Mouse (Mus musculus): ENCODE measurements around the gene Disp3.

Gene Disp3

GRCm38 (mm10) chr4:148215264-148215900 lies 72.4 kb downstream of the Disp3 start:
- no peak for DNase-seq

DNA sequence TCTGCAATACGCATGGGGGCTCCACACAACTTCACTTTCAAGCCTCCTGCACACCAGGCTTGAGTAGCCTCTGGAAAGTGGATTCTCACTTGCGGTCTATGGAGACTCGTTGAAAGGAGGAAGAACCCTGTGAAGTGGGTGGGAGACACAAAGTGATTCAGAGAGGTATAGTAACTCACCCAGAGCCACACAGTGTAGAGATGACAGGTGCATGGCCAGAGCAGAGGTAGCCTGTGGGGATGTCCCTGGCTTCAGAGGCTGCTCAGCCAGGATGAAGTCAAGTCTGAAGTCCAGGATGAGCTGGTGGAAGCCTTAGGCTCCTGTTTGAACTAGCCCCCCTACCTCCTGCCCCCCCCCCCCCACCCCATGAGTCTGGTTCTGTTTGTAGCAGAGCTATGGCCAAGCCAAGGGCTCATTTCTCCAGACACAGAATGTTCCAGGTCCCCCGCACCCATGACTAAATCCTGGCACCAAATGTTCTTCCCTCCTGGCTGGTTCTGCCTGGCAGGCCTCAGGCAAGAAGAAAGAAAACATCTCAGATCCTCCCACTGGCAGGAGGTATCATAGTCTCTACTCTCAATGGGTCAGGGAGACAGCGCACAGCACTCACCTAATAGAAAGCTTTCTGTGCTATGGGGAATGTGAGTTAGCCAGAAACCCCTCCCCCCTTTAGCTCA lies 73.2 kb downstream of the Disp3 start:
- DNase-seq, result peak; percentile 86

- DNase-seq, result no peak
These were observed 82.9 kb downstream of the Disp3 start for GRCm38 (mm10) chr4:148204873-148205232.

DNA sequence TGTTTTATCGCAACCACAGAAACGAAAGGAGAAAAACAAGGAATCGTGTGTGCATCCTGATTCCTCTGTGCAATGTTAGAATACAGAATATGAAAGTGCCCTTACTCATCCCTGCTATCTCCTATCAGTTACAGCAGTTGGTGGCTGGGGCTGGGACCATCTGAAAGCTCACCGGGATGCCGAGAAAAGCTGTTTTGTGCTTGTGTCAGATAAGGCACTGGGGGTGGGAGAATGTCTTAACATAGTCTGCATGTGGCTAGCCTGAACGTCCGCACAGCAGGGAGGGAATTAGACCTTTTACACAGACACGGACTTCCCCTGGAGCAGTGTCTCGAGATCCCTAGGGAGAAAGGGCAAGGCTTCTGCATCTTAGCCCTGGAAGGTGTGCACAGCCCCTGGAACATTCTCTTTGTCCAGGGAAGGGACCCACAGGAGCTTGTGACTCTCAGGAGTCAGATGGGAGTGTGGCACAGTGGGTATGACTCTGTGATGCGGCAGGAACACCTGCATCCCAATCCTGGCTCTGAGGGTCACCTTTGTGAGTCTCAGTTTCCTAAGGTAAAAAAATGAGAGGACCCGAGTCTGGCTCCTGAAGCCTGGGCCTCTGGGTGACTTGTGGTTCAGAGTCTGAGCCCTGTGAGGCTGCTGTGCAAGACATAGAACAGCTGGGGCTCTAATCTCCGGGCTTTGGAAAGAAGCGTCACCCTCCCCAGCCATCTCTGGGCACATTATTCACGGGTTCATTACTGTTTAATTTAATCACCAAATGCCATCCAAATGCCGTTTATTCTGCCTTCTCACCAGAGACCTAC lies 83.5 kb downstream of the Disp3 start:
- no peak for DNase-seq

DNA sequence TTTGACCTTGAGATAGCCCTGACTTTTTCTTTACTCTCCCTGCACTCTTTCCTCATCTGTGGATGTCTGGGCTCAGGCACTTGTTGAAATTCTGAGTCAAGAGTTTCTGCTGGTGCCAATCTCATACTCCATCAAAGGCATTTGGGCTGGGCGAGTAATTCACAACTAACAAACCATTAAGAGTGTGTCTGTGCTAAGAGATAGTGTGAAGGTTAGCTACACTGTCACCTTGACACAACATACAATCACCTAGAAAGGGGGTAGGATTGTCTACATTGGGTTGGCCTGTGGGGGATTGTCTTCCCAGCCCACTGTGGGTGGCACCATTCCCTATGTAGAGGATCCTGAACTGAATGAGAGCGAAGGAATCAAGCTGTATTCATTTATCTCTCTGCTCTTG lies 84.2 kb downstream of the Disp3 start:
- no peak for DNase-seq

DNA sequence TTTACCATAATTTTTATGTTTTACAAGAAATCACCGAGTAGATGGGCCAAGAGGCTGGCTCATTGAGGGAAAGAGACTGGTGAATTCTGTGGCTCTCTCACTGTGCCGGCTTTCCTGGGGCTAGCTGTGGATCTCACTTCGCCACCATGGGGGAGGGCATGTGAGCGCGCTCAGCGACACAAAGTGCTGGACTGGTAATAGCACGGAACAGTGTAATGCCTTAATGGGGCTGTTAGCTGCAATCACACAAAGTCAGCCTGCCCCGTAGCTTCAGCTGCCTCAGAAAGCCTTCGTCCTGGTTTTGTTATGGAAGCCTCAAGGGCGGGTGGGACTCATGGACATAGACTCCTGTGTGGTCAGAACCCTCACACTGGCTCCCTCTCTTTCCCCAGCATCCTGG lies 89.0 kb downstream of the Disp3 start:
- DNase-seq, result no peak

DNA sequence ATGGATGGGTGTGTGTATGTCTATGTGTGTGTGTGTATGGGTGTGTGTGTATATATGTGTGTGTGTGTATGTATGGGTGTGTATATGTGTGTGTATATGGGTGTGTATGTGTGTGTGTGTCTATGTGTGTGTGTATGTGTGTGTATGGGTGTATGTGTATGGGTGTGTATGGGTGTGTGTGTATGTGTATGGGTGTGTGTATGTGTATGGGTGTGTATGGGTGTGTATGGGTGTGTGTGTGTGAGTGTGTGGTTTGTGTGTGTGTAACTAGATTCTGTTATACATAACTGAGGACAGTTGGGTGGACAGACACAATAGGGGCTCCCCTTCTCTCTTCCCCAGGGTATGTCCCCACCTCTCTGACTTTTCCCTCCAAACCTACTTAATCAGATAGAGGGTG lies 93.4 kb downstream of the Disp3 start:
- no peak for DNase-seq

GRCm38 (mm10) chr4:148192707-148193245 lies 95.0 kb downstream of the Disp3 start:
- no peak for DNase-seq
